Mouse (Mus musculus) forebrain, embryonic 16.5 days (tissue): ENCODE measurements around the gene Ptrh2. TPM values are rescaled to one million over a fixed set of nuclear protein-coding genes. Genes with fewer than 3 reads are reported as not detected.

Experiments
- ATAC-seq: fragments of 200-750 bp; cut with Nextera tagmentation; 2 replicates; pipeline ENCODE4 v1.8.0; 2017; ENCODE audit warnings: mild to moderate bottlenecking, moderate library complexity
- H3K27ac ChIP-seq: fragments of 300-500 bp; sonication (generic); 2 replicates; pipeline ENCODE4 v1.5.1; 2014; ENCODE audit warnings: low read length, control low read depth
- H3K27me3 ChIP-seq: fragments of 300-500 bp; sonication (generic); replicated peaks from 2 replicates; pipeline ENCODE4 v1.6.1; 2014; ENCODE audit warnings: low read length; ENCODE audit not compliant: control insufficient read depth, insufficient read depth
- H3K36me3 ChIP-seq: fragments of 300-500 bp; sonication (generic); 2 replicates; pipeline ENCODE4 v1.6.1; 2014; ENCODE audit not compliant: control insufficient read depth, insufficient read depth
- H3K4me1 ChIP-seq: fragments of 300-500 bp; sonication (generic); replicated peaks from 2 replicates; pipeline ENCODE4 v1.6.1; 2014; ENCODE audit warnings: low read length; ENCODE audit not compliant: control insufficient read depth, insufficient read depth
- H3K4me2 ChIP-seq: fragments of 300-500 bp; sonication (generic); 2 replicates; pipeline ENCODE4 v1.6.1; 2014; ENCODE audit warnings: mild to moderate bottlenecking, low read length, control low read depth
- H3K4me3 ChIP-seq: fragments of 300-500 bp; sonication (generic); replicated peaks from 2 replicates; pipeline ENCODE4 v1.5.1; 2014; ENCODE audit warnings: mild to moderate bottlenecking, low read length, control low read depth
- H3K9ac ChIP-seq: fragments of 300-500 bp; sonication (generic); replicated peaks from 2 replicates; pipeline ENCODE4 v1.6.1; 2014; ENCODE audit warnings: low read depth, low read length, control low read depth
- H3K9me3 ChIP-seq: fragments of 300-500 bp; sonication (generic); 2 replicates; pipeline ENCODE4 v1.6.1; 2016; ENCODE audit warnings: low read length; ENCODE audit not compliant: control insufficient read depth
- WGBS: fragments of 180-500 bp; shearing (Covaris S2); extraction: QIAGEN DNeasy Blood & Tissue Kit; methylation state at CpG from one replicate; pipeline ENCODE4 v1.1.7; 2014; 5-methylcytosine and 5-hydroxymethylcytosine counted together
- polyA plus RNA-seq: library from polyadenylated mRNA; unstranded; fragments of >200 nt; fragmentation: Nextera tagmentation; extraction: Ambion mirVana; gene quantifications from 2 replicates; pipeline ENCODE4 v1.2.1, GENCODE M21; 2015

Ptrh2 gene
- 37.2 and 39.2 TPM in 2 replicates for polyA plus RNA-seq

- Histone ChIP-seq H3K27ac (peak within 1 kb of the TSS; percentile 79), H3K4me2 (peak within 1 kb of the TSS; percentile 73), H3K4me1 (peaks cover 30% of the 10 kb centered on the region), H3K27me3 (no peaks in the 10 kb centered on the region), H3K36me3 (no peaks in the 10 kb centered on the region), H3K4me3 (peak within 1 kb of the TSS; percentile 63), H3K9me3 (no peaks in the 10 kb centered on the region), H3K9ac (peak within 1 kb of the TSS; percentile 72)
- WGBS: under 1% methylated on average over 56 of the region's 56 CpGs
- ATAC-seq: peak; percentile 95
These were observed at the start of gene Ptrh2, which contains the start of gene Vmp1 for GRCm38 (mm10) chr11:86683395-86684125. Gene Ptrh2 (plus strand): TSS chr11:86683985. Gene Vmp1 (minus strand): TSS chr11:86683836.

GRCm38 (mm10) chr11:86634396-86634795, 49.4 kb upstream of the Ptrh2 start:
- Histone ChIP-seq H3K9ac (no peak overlapping the region), H3K27ac (no peak overlapping the region), H3K27me3 (no peaks in the 10 kb centered on the region), H3K9me3 (no peaks in the 10 kb centered on the region), H3K4me2 (no peak overlapping the region), H3K4me1 (no peaks in the 10 kb centered on the region), H3K4me3 (no peak overlapping the region), H3K36me3 (no peaks in the 10 kb centered on the region)
- no peak for ATAC-seq
- 95% methylated on average over 6 of the region's 6 CpGs for WGBS

- 90% methylated on average over 2 of the region's 2 CpGs for WGBS
- no peak overlapping the region for H3K27ac ChIP-seq
- ATAC-seq: no peak
- peaks cover 4% of the 10 kb centered on the region; the same call in 1 of the 2 replicates for H3K36me3 ChIP-seq
- no peaks in the 10 kb centered on the region for H3K9me3 ChIP-seq
- no peaks in the 10 kb centered on the region for H3K27me3 ChIP-seq
- no peaks in the 10 kb centered on the region for H3K4me1 ChIP-seq
- H3K4me2 ChIP-seq: no peak overlapping the region
- no peak overlapping the region for H3K9ac ChIP-seq
- no peak overlapping the region for H3K4me3 ChIP-seq
These were observed 46.1 kb upstream of the Ptrh2 start for GRCm38 (mm10) chr11:86637697-86638096.

GRCm38 (mm10) chr11:86641714-86642113, 42.1 kb upstream of the Ptrh2 start:
- Histone ChIP-seq H3K27ac (no peak overlapping the region), H3K4me2 (no peak overlapping the region), H3K9ac (no peak overlapping the region), H3K4me3 (no peak overlapping the region), H3K9me3 (no peaks in the 10 kb centered on the region), H3K27me3 (no peaks in the 10 kb centered on the region), H3K4me1 (no peaks in the 10 kb centered on the region), H3K36me3 (peaks cover 4% of the 10 kb centered on the region; the same call in 1 of the 2 replicates)
- 90% methylated on average over 4 of the region's 4 CpGs for WGBS
- ATAC-seq: no peak

GRCm38 (mm10) chr11:86644553-86644952, 39.2 kb upstream of the Ptrh2 start:
- peaks cover 4% of the 10 kb centered on the region; the same call in 1 of the 2 replicates for H3K36me3 ChIP-seq
- no peak for ATAC-seq
- no peaks in the 10 kb centered on the region for H3K9me3 ChIP-seq
- no peaks in the 10 kb centered on the region for H3K4me1 ChIP-seq
- WGBS: 95% methylated on average over 4 of the region's 4 CpGs
- no peak overlapping the region for H3K4me3 ChIP-seq
- no peak overlapping the region for H3K27ac ChIP-seq
- H3K27me3 ChIP-seq: no peaks in the 10 kb centered on the region
- H3K4me2 ChIP-seq: no peak overlapping the region
- H3K9ac ChIP-seq: no peak overlapping the region

GRCm38 (mm10) chr11:86646136-86646834, 37.5 kb upstream of the Ptrh2 start:
- no peak overlapping the region for H3K27ac ChIP-seq
- H3K9ac ChIP-seq: no peak overlapping the region
- no peaks in the 10 kb centered on the region for H3K27me3 ChIP-seq
- H3K4me1 ChIP-seq: no peaks in the 10 kb centered on the region
- H3K36me3 ChIP-seq: peaks cover 4% of the 10 kb centered on the region; the same call in 1 of the 2 replicates
- no peak overlapping the region for H3K4me2 ChIP-seq
- no peak overlapping the region for H3K4me3 ChIP-seq
- no peaks in the 10 kb centered on the region for H3K9me3 ChIP-seq
- ATAC-seq: no peak
- 49% methylated on average over 7 of the region's 7 CpGs for WGBS

- Histone ChIP-seq H3K36me3 (peaks cover 2% of the 10 kb centered on the region; the same call in 1 of the 2 replicates), H3K4me2 (no peak overlapping the region), H3K4me1 (no peaks in the 10 kb centered on the region), H3K27ac (no peak overlapping the region), H3K9me3 (no peaks in the 10 kb centered on the region), H3K27me3 (no peaks in the 10 kb centered on the region), H3K9ac (no peak overlapping the region), H3K4me3 (no peak overlapping the region)
- no peak for ATAC-seq
- WGBS: 82% methylated on average over 3 of the region's 3 CpGs
These were observed 36.8 kb upstream of the Ptrh2 start for GRCm38 (mm10) chr11:86646885-86647459.

GRCm38 (mm10) chr11:86647706-86648447, 35.9 kb upstream of the Ptrh2 start:
- H3K4me2 ChIP-seq: no peak overlapping the region
- H3K4me3 ChIP-seq: no peak overlapping the region
- H3K9ac ChIP-seq: no peak overlapping the region
- H3K9me3 ChIP-seq: no peaks in the 10 kb centered on the region
- H3K4me1 ChIP-seq: no peaks in the 10 kb centered on the region
- no peaks in the 10 kb centered on the region; the same call in 1 of the 2 replicates for H3K36me3 ChIP-seq
- ATAC-seq: no peak
- H3K27me3 ChIP-seq: no peaks in the 10 kb centered on the region
- no peak overlapping the region for H3K27ac ChIP-seq
- WGBS: 64% methylated on average over 15 of the region's 15 CpGs

- H3K36me3 ChIP-seq: no peaks in the 10 kb centered on the region
- H3K9ac ChIP-seq: no peak overlapping the region
- no peaks in the 10 kb centered on the region for H3K9me3 ChIP-seq
- H3K27me3 ChIP-seq: no peaks in the 10 kb centered on the region
- H3K4me3 ChIP-seq: no peak overlapping the region
- no peak overlapping the region for H3K27ac ChIP-seq
- no peaks in the 10 kb centered on the region for H3K4me1 ChIP-seq
- 94% methylated on average over 1 of the region's 1 CpGs for WGBS
- no peak overlapping the region for H3K4me2 ChIP-seq
- ATAC-seq: no peak
These were observed 34.2 kb upstream of the Ptrh2 start for GRCm38 (mm10) chr11:86649542-86649941.
